Mouse (Mus musculus) gastrocnemius, postnatal 10 days (tissue): ENCODE measurements around the gene Arl5b. TPM values are rescaled to one million over a fixed set of nuclear protein-coding genes. Genes with fewer than 3 reads are reported as not detected.

Source experiments
- DNase-seq: peaks from one replicate; pipeline ENCODE4 v3.0.0; 2021; ENCODE audit warnings: mixed read lengths
- total RNA-seq, 2 experiments: library from RNA; stranded (reverse); gene quantifications; 2 replicates each; pipeline ENCODE4 v1.2.3; 2021

Arl5b gene
- total RNA-seq, 2 experiments from 2014 or later: 21.4 to 24.8 TPM

DNA sequence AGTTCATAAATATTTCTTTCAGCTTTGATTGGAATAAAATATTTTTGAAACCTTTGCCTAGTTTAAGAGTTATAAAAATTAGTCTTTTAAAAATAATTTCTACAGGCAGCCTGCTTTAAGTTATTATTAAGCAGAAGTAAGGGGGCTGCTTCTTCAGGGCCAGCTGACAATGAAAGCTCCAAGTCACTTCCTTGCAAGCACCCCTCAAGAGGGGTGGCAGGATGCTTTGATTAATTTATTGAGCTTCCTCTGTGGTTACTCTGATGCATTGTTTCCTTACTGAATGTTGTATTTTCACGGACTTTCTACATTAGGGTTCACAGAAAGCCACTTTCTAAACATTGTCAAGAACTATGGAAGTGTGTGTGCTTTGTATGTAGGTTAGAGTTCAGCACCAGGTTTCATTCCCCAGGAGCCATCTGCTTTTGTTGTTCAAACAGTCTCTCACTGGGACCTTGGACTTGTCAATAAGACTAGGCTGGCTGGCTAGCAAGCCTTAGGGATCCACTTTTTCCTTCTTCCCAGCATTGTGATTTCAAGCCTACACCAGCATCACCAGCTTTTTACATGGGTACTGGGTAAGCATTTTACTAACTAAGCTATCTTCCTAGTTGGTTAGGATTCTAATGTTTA lies 62.7 kb downstream of the Arl5b start:
- DNase-seq: no peak

DNA sequence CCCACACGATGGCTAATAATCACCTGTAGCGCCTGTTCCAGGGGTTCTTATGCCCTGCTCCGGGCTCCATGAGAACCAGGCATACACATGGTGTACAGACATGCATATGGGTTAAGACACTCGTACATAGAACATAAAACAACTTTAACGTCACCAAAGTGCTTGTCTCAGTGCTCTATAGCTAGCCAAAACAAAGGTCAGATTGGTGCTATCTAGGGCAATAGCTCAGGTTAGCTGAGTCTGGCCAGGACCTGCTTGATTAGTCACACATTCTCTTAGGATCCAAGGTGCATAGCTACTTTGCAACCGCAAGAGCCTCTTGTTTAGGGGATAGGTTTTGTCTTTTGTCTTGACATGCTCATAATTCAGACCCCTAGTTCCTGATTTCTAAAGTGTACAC lies 63.5 kb downstream of the Arl5b start:
- no peak for DNase-seq

DNA sequence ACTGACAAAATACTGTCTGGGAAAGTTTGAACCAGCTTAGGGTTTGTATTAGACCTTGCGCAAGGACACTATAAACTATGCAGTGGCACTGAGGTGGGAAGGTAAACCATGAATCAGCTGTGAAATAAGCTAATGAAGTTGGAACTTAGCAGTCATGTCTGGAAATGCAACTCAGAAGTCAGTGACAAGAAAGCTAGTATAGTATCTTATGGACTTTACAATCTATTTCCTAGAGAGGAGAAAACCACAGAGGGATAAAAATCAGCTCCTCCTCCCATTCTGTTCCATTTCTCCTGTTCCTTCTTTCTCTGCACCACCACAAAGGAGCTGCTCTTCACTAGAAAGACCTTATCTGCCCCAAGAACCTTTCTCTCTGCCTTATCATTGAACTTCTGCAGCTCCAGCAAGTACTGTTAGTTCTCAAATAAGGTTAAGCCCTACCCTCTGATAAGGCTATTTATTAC lies 72.1 kb downstream of the Arl5b start:
- no peak for DNase-seq

Other genes starting within 250 kb of the Arl5b start
- gene Nsun6, start 5.7 kb downstream of the Arl5b start, total RNA-seq: 1 to 10 TPM; 3.3 to 5.0 TPM